Mouse (Mus musculus) limb, embryonic 13.5 days (tissue): ENCODE measurements around the gene Slc25a33. TPM values are rescaled to one million over a fixed set of nuclear protein-coding genes. Genes with fewer than 3 reads are reported as not detected.

Experiments used
- ATAC-seq: fragments of 200-750 bp; cut with Nextera tagmentation; 2 replicates; pipeline ENCODE4 v1.8.0; 2017; ENCODE audit warnings: low read depth, moderate number of reproducible peaks, moderate TSS enrichment; ENCODE audit not compliant: low FRiP score
- H3K27ac ChIP-seq: fragments of 300-500 bp; sonication (generic); 2 replicates; pipeline ENCODE4 v1.5.1; 2015; ENCODE audit warnings: inconsistent platforms, mild to moderate bottlenecking, moderate library complexity
- H3K27me3 ChIP-seq: fragments of 300-500 bp; sonication (generic); 2 replicates; pipeline ENCODE4 v1.6.1; 2015; ENCODE audit warnings: mild to moderate bottlenecking, inconsistent platforms
- H3K36me3 ChIP-seq: fragments of 300-500 bp; sonication (generic); 2 replicates; pipeline ENCODE4 v1.6.1; 2015; ENCODE audit warnings: inconsistent platforms, mild to moderate bottlenecking, moderate library complexity
- H3K4me1 ChIP-seq: fragments of 300-500 bp; sonication (generic); 2 replicates; pipeline ENCODE4 v1.6.1; 2015; ENCODE audit warnings: inconsistent platforms
- H3K4me2 ChIP-seq: fragments of 300-500 bp; sonication (generic); replicated peaks from 2 replicates; pipeline ENCODE4 v1.6.1; 2015; ENCODE audit warnings: inconsistent platforms, mild to moderate bottlenecking, moderate library complexity
- H3K4me3 ChIP-seq: fragments of 300-500 bp; sonication (generic); 2 replicates; pipeline ENCODE4 v1.5.1; 2015; ENCODE audit warnings: moderate library complexity, mild to moderate bottlenecking, inconsistent platforms
- H3K9ac ChIP-seq: fragments of 300-500 bp; sonication (generic); 2 replicates; pipeline ENCODE4 v1.6.1; 2015; ENCODE audit warnings: mild to moderate bottlenecking, inconsistent platforms
- H3K9me3 ChIP-seq: fragments of 300-500 bp; sonication (generic); 2 replicates; pipeline ENCODE4 v1.6.1; 2016; ENCODE audit warnings: inconsistent platforms
- WGBS: fragments of 180-500 bp; shearing (Covaris S2); methylation state at CpG from one replicate; pipeline ENCODE4 v1.1.7; 2015; 5-methylcytosine and 5-hydroxymethylcytosine counted together
- polyA plus RNA-seq: library from polyadenylated mRNA; unstranded; fragments of >200 nt; fragmentation: Nextera tagmentation; extraction: Ambion mirVana; gene quantifications from 2 replicates; pipeline ENCODE4 v1.2.1, GENCODE M21; 2015

Gene Slc25a33
- polyA plus RNA-seq, 1 experiment from 2014 or later = 14.4 TPM

GRCm38 (mm10) chr4:149734246-149734645 lies 39.8 kb downstream of the Slc25a33 start:
- Histone ChIP-seq H3K9me3 (no peaks in the 10 kb centered on the region), H3K4me2 (no peak overlapping the region), H3K9ac (no peak overlapping the region), H3K4me1 (peaks cover 45% of the 10 kb centered on the region), H3K27me3 (no peaks in the 10 kb centered on the region), H3K27ac (no peak overlapping the region), H3K4me3 (no peak overlapping the region), H3K36me3 (peaks cover 32% of the 10 kb centered on the region)
- ATAC-seq = no peak
- WGBS = 80% methylated on average over 6 of the region's 6 CpGs

GRCm38 (mm10) chr4:149733748-149734147 lies 40.3 kb downstream of the Slc25a33 start:
- Histone ChIP-seq H3K9ac (peak overlapping the region; percentile 36; the same call in 1 of the 2 replicates), H3K4me1 (peaks cover 45% of the 10 kb centered on the region)
- 37% methylated on average over 6 of the region's 6 CpGs for WGBS

GRCm38 (mm10) chr4:149732800-149733199 lies 41.3 kb downstream of the Slc25a33 start:
- Histone ChIP-seq H3K27ac (peak overlapping the region; percentile 48; the same call in 1 of the 2 replicates), H3K4me3 (no peak overlapping the region), H3K9ac (no peak overlapping the region), H3K9me3 (no peaks in the 10 kb centered on the region), H3K4me1 (peaks cover 45% of the 10 kb centered on the region), H3K36me3 (peaks cover 43% of the 10 kb centered on the region), H3K27me3 (no peaks in the 10 kb centered on the region), H3K4me2 (no peak overlapping the region)
- 75% methylated on average over 10 of the region's 10 CpGs for WGBS
- no peak for ATAC-seq

More at GRCm38 (mm10) chr4:149733748-149734147, 40.3 kb downstream of the Slc25a33 start:
- peaks cover 37% of the 10 kb centered on the region for H3K36me3 ChIP-seq
- no peaks in the 10 kb centered on the region for H3K9me3 ChIP-seq
- H3K27ac ChIP-seq = peak overlapping the region; percentile 48; the same call in 1 of the 2 replicates
- ATAC-seq = no peak
- H3K27me3 ChIP-seq = no peaks in the 10 kb centered on the region
- no peak overlapping the region for H3K4me3 ChIP-seq
- H3K4me2 ChIP-seq = 0 out of 2 replicates have a peak overlapping the region, but pooled peaks have one; percentile 14

GRCm38 (mm10) chr4:149732313-149732712 lies 41.8 kb downstream of the Slc25a33 start:
- Histone ChIP-seq H3K9ac (no peak overlapping the region), H3K9me3 (no peaks in the 10 kb centered on the region), H3K4me1 (peaks cover 45% of the 10 kb centered on the region), H3K27me3 (no peaks in the 10 kb centered on the region), H3K27ac (peak overlapping the region; percentile 48; the same call in 1 of the 2 replicates), H3K4me2 (no peak overlapping the region), H3K4me3 (no peak overlapping the region), H3K36me3 (peaks cover 48% of the 10 kb centered on the region)
- ATAC-seq = no peak
- 80% methylated on average over 3 of the region's 3 CpGs for WGBS

- 76% methylated on average over 7 of the region's 7 CpGs for WGBS
- H3K36me3 ChIP-seq = peaks cover 63% of the 10 kb centered on the region
- H3K4me3 ChIP-seq = no peak overlapping the region
- H3K9me3 ChIP-seq = no peaks in the 10 kb centered on the region
- no peak for ATAC-seq
- peaks cover 32% of the 10 kb centered on the region for H3K4me1 ChIP-seq
- no peaks in the 10 kb centered on the region for H3K27me3 ChIP-seq
- H3K4me2 ChIP-seq = no peak overlapping the region
- no peak overlapping the region for H3K9ac ChIP-seq
- no peak overlapping the region for H3K27ac ChIP-seq
Measured at GRCm38 (mm10) chr4:149730827-149731226, 43.2 kb downstream of the Slc25a33 start.

GRCm38 (mm10) chr4:149728810-149729209 lies 45.3 kb downstream of the Slc25a33 start:
- Histone ChIP-seq H3K9me3 (no peaks in the 10 kb centered on the region), H3K36me3 (peaks cover 77% of the 10 kb centered on the region), H3K4me2 (no peak overlapping the region), H3K4me1 (peaks cover 12% of the 10 kb centered on the region), H3K4me3 (no peak overlapping the region), H3K27me3 (no peaks in the 10 kb centered on the region), H3K9ac (no peak overlapping the region), H3K27ac (no peak overlapping the region)
- 75% methylated on average over 8 of the region's 8 CpGs for WGBS
- no peak for ATAC-seq

- H3K9ac ChIP-seq = no peak overlapping the region
- no peak for ATAC-seq
- H3K4me1 ChIP-seq = no peaks in the 10 kb centered on the region; the same call in 1 of the 2 replicates
- H3K4me2 ChIP-seq = no peak overlapping the region
- no peak overlapping the region for H3K27ac ChIP-seq
- peaks cover 89% of the 10 kb centered on the region for H3K36me3 ChIP-seq
- H3K27me3 ChIP-seq = no peaks in the 10 kb centered on the region
- no peaks in the 10 kb centered on the region for H3K9me3 ChIP-seq
- H3K4me3 ChIP-seq = no peak overlapping the region
- 96% methylated on average over 5 of the region's 5 CpGs for WGBS
Measured at GRCm38 (mm10) chr4:149727636-149728035, 46.4 kb downstream of the Slc25a33 start.

- Histone ChIP-seq H3K9ac (no peak overlapping the region), H3K36me3 (peaks cover 97% of the 10 kb centered on the region), H3K4me2 (no peak overlapping the region), H3K27me3 (no peaks in the 10 kb centered on the region), H3K4me1 (no peaks in the 10 kb centered on the region; the same call in 1 of the 2 replicates), H3K27ac (no peak overlapping the region), H3K9me3 (no peaks in the 10 kb centered on the region), H3K4me3 (no peak overlapping the region)
- 76% methylated on average over 15 of the region's 15 CpGs for WGBS
- ATAC-seq = no peak
Measured at GRCm38 (mm10) chr4:149725661-149726350, 48.3 kb downstream of the Slc25a33 start.

GRCm38 (mm10) chr4:149724916-149725470 lies 49.1 kb downstream of the Slc25a33 start:
- Histone ChIP-seq H3K9me3 (no peaks in the 10 kb centered on the region), H3K27ac (no peak overlapping the region), H3K27me3 (no peaks in the 10 kb centered on the region), H3K36me3 (peaks cover 97% of the 10 kb centered on the region), H3K4me1 (no peaks in the 10 kb centered on the region; the same call in 1 of the 2 replicates), H3K9ac (no peak overlapping the region; the same call in 1 of the 2 replicates), H3K4me2 (no peak overlapping the region), H3K4me3 (no peak overlapping the region)
- no peak for ATAC-seq
- WGBS = 89% methylated on average over 17 of the region's 17 CpGs

GRCm38 (mm10) chr4:149723855-149724731 lies 50.0 kb downstream of the Slc25a33 start:
- Histone ChIP-seq H3K9ac (peak overlapping the region; percentile 13; the same call in 1 of the 2 replicates), H3K4me3 (no peak overlapping the region), H3K4me2 (no peak overlapping the region), H3K27me3 (no peaks in the 10 kb centered on the region), H3K4me1 (no peaks in the 10 kb centered on the region; the same call in 1 of the 2 replicates), H3K36me3 (peaks cover 97% of the 10 kb centered on the region), H3K27ac (no peak overlapping the region), H3K9me3 (no peaks in the 10 kb centered on the region)
- WGBS = 79% methylated on average over 17 of the region's 17 CpGs
- ATAC-seq = peak; percentile 34; the same call in 1 of the 2 replicates

- Histone ChIP-seq H3K27me3 (no peaks in the 10 kb centered on the region), H3K9ac (no peak overlapping the region), H3K27ac (no peak overlapping the region), H3K9me3 (no peaks in the 10 kb centered on the region), H3K4me3 (no peak overlapping the region), H3K4me2 (no peak overlapping the region), H3K36me3 (peaks cover 100% of the 10 kb centered on the region), H3K4me1 (no peaks in the 10 kb centered on the region; the same call in 1 of the 2 replicates)
- ATAC-seq = no peak
- WGBS = 88% methylated on average over 12 of the region's 12 CpGs
Measured at GRCm38 (mm10) chr4:149723021-149723390, 51.1 kb downstream of the Slc25a33 start.
